Mouse (Mus musculus): Measurements from ENCODE around the gene Gm5460. TPM values are rescaled to one million over a fixed set of nuclear protein-coding genes. Genes with fewer than 3 reads are reported as not detected.

Gene Gm5460
- polyA plus RNA-seq, 1 experiment from 2014 or later = not detected

DNA sequence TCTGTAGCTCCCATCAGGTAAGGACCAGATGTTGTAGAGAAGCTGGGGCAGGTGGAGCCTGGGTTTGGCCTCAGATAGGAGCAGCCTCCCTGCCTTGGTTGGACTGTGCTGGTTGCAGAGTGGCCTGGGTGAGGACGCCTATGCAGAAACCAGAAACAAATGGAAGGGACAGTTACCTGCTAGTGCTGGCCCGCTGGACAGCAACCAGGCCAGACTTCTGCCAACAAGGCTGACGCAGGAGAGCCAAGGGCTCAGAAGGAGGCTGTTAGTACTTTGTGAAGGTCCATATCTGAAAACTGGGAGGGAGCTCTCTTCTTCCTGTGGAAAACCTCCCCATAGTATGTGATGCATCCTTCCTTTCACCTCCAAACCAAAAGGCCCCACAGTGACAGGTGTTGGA, 26.8 kb downstream of the Gm5460 start:
- H3K4me2 ChIP-seq = no peak overlapping the region
- H3K4me1 ChIP-seq (replicated peaks; ENCODE audit: control insufficient read depth, insufficient read depth, low read length) = no peaks in the 10 kb centered on the region
- H3K4me3 ChIP-seq (ENCODE audit: low read depth, low read length) = no peak overlapping the region
- no peaks in the 10 kb centered on the region for H3K36me3 ChIP-seq (ENCODE audit: control insufficient read depth, insufficient read depth, low read length)
- no peaks in the 10 kb centered on the region for H3K27me3 ChIP-seq (replicated peaks; ENCODE audit: control insufficient read depth, insufficient read depth, low read length)
- H3K27ac ChIP-seq (ENCODE audit: low read depth, low read length) = no peak overlapping the region
- no peak overlapping the region for H3K9ac ChIP-seq (ENCODE audit: low read depth, low read length)
- ATAC-seq (replicated peaks; ENCODE audit: low FRiP score) (no peak), DNase-seq (ENCODE audit: low spot score) (no peak)
- 56% methylated on average over 3 of the region's 3 CpGs for WGBS
- H3K9me3 ChIP-seq (ENCODE audit: control insufficient read depth, low read length) = no peaks in the 10 kb centered on the region

DNA sequence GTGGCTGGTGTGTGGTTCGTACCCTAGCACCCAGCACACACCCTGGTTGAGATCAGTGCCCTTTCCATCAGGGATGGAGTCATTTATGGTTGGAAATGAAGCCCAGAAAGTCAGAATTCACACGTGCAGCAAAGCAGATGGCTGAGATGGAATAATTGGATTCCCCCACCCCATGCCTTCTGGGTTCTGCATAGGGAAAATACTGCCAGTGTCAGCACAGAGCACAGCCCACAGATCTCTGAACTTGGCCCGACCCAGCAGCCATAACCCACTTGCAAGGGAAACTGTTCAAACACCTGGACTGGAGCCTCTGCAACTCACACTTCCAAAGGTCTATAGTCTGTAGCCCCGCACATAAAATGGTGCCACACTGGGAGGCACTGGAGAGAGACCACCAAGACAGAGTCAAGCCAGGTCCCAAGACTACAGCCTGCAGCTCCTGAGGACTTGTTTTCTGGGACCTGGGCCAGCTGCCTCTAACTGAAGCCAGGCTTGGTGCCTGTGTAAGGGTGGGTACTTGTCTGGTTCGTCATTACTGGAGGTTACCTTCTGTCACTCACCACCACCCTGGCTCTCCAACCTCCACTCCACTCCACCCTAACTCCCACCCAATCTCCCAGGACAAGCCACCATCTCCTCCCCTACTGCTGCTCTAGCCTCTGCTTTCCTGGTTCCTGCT, 33.7 kb downstream of the Gm5460 start:
- no peak for DNase-seq (ENCODE audit: low spot score)
- no peak for ATAC-seq (replicated peaks; ENCODE audit: low FRiP score)
- WGBS = 64% methylated on average over 5 of the region's 5 CpGs

DNA sequence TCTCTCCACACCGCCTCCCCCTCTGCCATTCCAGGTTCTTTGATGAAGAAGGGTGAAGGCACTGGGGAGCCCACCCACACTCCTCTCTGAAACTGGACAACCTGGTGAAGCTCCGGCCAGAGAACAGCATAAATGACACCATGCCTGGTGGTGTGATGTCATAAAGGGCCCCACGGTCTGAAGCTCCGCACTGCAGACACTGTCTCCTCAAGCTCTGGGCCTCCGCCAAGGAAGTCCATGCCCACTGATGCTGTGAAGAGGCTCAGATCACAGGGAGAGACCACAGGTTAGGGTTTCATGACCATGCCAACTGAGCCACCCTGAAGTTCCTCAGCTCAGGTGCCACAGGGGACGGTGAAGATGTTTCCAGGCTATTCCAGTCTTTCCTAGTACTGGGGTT, 36.0 kb downstream of the Gm5460 start, which contains the start of gene Antxrl:
TSS of gene Antxrl (plus strand) at position 192 of the 400 bp plus-strand sequence.
- no peak within 1 kb of the TSS for H3K9ac ChIP-seq (ENCODE audit: low read depth, low read length)
- H3K27me3 ChIP-seq (replicated peaks; ENCODE audit: control insufficient read depth, insufficient read depth, low read length) = no peaks in the 10 kb centered on the region

More for the DNA sequence above, 33.7 kb downstream of the Gm5460 start:
- H3K4me1 ChIP-seq (replicated peaks; ENCODE audit: control insufficient read depth, insufficient read depth, low read length) = no peaks in the 10 kb centered on the region
- H3K4me2 ChIP-seq = no peak overlapping the region
- H3K36me3 ChIP-seq (ENCODE audit: control insufficient read depth, insufficient read depth, low read length) = no peaks in the 10 kb centered on the region
- no peak overlapping the region for H3K9ac ChIP-seq (ENCODE audit: low read depth, low read length)
- H3K27ac ChIP-seq (ENCODE audit: low read depth, low read length) = no peak overlapping the region
- H3K9me3 ChIP-seq (ENCODE audit: control insufficient read depth, low read length) = no peaks in the 10 kb centered on the region
- no peak overlapping the region for H3K4me3 ChIP-seq (ENCODE audit: low read depth, low read length)
- no peaks in the 10 kb centered on the region for H3K27me3 ChIP-seq (replicated peaks; ENCODE audit: control insufficient read depth, insufficient read depth, low read length)

DNA sequence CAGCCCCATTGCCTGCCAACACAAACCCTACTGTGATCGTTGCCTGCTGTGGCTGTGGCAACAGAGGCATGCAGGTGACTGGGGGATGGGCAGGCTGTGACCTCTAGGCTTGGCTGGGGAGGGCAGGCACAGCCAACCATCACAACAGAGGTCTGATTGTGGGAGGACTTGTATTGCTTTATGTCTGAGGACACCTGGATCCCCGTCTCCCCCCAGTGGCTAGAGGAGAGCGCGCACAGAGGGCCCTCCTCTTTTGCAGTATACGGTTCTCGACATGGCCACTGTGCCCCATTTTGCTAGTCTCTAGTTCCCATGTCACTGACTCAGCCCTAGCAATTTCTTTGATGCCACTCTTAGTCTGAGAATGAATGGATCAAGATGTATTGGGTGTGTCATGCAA, 55.1 kb downstream of the Gm5460 start:
- no peak overlapping the region for H3K9ac ChIP-seq (ENCODE audit: low read depth, low read length)
- H3K9me3 ChIP-seq (ENCODE audit: control insufficient read depth, low read length) = no peaks in the 10 kb centered on the region
- WGBS = 61% methylated on average over 6 of the region's 6 CpGs
- H3K4me1 ChIP-seq (replicated peaks; ENCODE audit: control insufficient read depth, insufficient read depth, low read length) = no peaks in the 10 kb centered on the region
- DNase-seq (ENCODE audit: low spot score) (no peak), ATAC-seq (replicated peaks; ENCODE audit: low FRiP score) (no peak)
- H3K27ac ChIP-seq (ENCODE audit: low read depth, low read length) = no peak overlapping the region
- no peak overlapping the region for H3K4me3 ChIP-seq (ENCODE audit: low read depth, low read length)
- H3K27me3 ChIP-seq (replicated peaks; ENCODE audit: control insufficient read depth, insufficient read depth, low read length) = no peaks in the 10 kb centered on the region
- no peaks in the 10 kb centered on the region for H3K36me3 ChIP-seq (ENCODE audit: control insufficient read depth, insufficient read depth, low read length)
- H3K4me2 ChIP-seq = no peak overlapping the region

More for the DNA sequence above, 36.0 kb downstream of the Gm5460 start, which contains the start of gene Antxrl:
- no peak within 1 kb of the TSS for H3K4me2 ChIP-seq
- DNase-seq (ENCODE audit: low spot score) (no peak), ATAC-seq (replicated peaks; ENCODE audit: low FRiP score) (no peak)
- H3K36me3 ChIP-seq (ENCODE audit: control insufficient read depth, insufficient read depth, low read length) = no peaks in the 10 kb centered on the region
- H3K27ac ChIP-seq (ENCODE audit: low read depth, low read length) = no peak within 1 kb of the TSS
- H3K4me1 ChIP-seq (replicated peaks; ENCODE audit: control insufficient read depth, insufficient read depth, low read length) = no peaks in the 10 kb centered on the region
- H3K9me3 ChIP-seq (ENCODE audit: control insufficient read depth, low read length) = no peaks in the 10 kb centered on the region
- no peak within 1 kb of the TSS for H3K4me3 ChIP-seq (ENCODE audit: low read depth, low read length)
- WGBS = 86% methylated on average over 6 of the region's 6 CpGs

DNA sequence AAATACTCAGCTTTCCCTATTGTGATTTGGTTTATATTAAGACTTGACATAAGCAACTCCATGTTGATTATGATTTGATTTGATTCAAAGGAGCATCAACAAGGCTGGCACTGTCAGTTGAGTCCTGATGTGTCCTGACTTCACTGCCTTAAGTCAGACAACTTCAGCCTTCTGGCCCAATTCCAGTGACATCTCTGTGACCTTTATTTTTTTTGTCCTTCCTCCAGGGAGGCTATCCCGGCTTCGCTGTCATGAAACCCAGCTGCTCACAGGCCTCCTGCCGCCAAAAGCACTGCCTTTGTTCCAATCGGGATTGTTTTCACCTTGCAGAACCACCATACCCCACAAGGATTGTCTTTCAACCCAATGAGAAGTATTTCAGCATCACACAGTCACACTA, 58.8 kb downstream of the Gm5460 start:
- WGBS = 54% methylated on average over 4 of the region's 4 CpGs
- no peak for DNase-seq (ENCODE audit: low spot score)
- Histone ChIP-seq H3K36me3 (ENCODE audit: control insufficient read depth, insufficient read depth, low read length) (no peaks in the 10 kb centered on the region), H3K9ac (ENCODE audit: low read depth, low read length) (no peak overlapping the region), H3K4me2 (no peak overlapping the region), H3K27ac (ENCODE audit: low read depth, low read length) (no peak overlapping the region), H3K4me3 (ENCODE audit: low read depth, low read length) (no peak overlapping the region), H3K27me3 (replicated peaks; ENCODE audit: control insufficient read depth, insufficient read depth, low read length) (no peaks in the 10 kb centered on the region), H3K9me3 (ENCODE audit: control insufficient read depth, low read length) (no peaks in the 10 kb centered on the region), H3K4me1 (replicated peaks; ENCODE audit: control insufficient read depth, insufficient read depth, low read length) (no peaks in the 10 kb centered on the region)
- ATAC-seq (replicated peaks; ENCODE audit: low FRiP score) = no peak

DNA sequence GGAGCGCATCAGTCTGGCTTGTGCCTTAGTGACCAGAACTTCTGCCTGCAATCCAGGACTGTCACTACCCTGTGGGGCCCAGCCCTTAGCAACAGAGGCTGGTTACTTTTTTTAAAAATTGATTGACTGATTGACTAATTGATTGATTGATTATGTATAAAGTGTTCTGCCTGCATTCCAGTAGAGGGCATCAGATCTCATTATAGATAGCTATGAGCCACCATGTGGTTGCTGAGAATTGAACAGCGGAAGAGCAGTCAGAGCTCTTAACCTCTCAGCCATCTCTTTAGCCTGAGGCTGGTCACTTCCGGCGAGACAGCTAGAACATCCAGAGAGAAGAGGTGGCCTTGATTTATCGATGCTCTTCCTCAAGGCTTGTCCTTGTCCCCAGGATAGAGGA, 60.7 kb downstream of the Gm5460 start:
- ATAC-seq (replicated peaks; ENCODE audit: low FRiP score) (no peak), DNase-seq (ENCODE audit: low spot score) (no peak)
- 60% methylated on average over 5 of the region's 5 CpGs for WGBS
- H3K9me3 ChIP-seq (ENCODE audit: control insufficient read depth, low read length) = no peaks in the 10 kb centered on the region
- H3K27ac ChIP-seq (ENCODE audit: low read depth, low read length) = no peak overlapping the region
- H3K4me3 ChIP-seq (ENCODE audit: low read depth, low read length) = no peak overlapping the region
- H3K4me2 ChIP-seq = no peak overlapping the region
- H3K9ac ChIP-seq (ENCODE audit: low read depth, low read length) = no peak overlapping the region
- no peaks in the 10 kb centered on the region for H3K4me1 ChIP-seq (replicated peaks; ENCODE audit: control insufficient read depth, insufficient read depth, low read length)
- H3K27me3 ChIP-seq (replicated peaks; ENCODE audit: control insufficient read depth, insufficient read depth, low read length) = no peaks in the 10 kb centered on the region
- H3K36me3 ChIP-seq (ENCODE audit: control insufficient read depth, insufficient read depth, low read length) = no peaks in the 10 kb centered on the region

DNA sequence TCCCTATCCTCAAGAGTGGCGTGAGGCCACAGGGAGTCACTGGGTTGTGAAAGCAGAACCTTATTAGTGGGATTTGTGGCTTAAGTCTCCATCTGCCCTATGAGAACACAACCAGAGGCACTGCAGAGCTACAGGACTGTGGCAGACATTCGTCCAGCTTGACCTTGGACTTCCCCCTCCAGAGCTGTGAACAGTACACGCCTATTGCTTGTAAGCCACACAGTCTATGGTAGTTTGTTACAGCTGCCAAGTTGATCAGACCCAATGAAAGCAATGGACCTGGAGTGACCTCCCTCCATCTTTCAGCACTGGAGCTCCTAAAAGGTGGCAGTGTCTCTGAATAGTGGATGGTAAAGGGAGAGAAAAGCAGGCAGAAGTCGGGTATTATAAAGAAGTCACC, 61.7 kb downstream of the Gm5460 start:
- ATAC-seq (replicated peaks; ENCODE audit: low FRiP score) = no peak
- Histone ChIP-seq H3K36me3 (ENCODE audit: control insufficient read depth, insufficient read depth, low read length) (no peaks in the 10 kb centered on the region), H3K4me2 (no peak overlapping the region), H3K27ac (ENCODE audit: low read depth, low read length) (no peak overlapping the region), H3K9me3 (ENCODE audit: control insufficient read depth, low read length) (no peaks in the 10 kb centered on the region), H3K4me1 (replicated peaks; ENCODE audit: control insufficient read depth, insufficient read depth, low read length) (no peaks in the 10 kb centered on the region), H3K4me3 (ENCODE audit: low read depth, low read length) (no peak overlapping the region), H3K9ac (ENCODE audit: low read depth, low read length) (no peak overlapping the region), H3K27me3 (replicated peaks; ENCODE audit: control insufficient read depth, insufficient read depth, low read length) (no peaks in the 10 kb centered on the region)
- no peak for DNase-seq (ENCODE audit: low spot score)
- 61% methylated on average over 4 of the region's 4 CpGs for WGBS

DNA sequence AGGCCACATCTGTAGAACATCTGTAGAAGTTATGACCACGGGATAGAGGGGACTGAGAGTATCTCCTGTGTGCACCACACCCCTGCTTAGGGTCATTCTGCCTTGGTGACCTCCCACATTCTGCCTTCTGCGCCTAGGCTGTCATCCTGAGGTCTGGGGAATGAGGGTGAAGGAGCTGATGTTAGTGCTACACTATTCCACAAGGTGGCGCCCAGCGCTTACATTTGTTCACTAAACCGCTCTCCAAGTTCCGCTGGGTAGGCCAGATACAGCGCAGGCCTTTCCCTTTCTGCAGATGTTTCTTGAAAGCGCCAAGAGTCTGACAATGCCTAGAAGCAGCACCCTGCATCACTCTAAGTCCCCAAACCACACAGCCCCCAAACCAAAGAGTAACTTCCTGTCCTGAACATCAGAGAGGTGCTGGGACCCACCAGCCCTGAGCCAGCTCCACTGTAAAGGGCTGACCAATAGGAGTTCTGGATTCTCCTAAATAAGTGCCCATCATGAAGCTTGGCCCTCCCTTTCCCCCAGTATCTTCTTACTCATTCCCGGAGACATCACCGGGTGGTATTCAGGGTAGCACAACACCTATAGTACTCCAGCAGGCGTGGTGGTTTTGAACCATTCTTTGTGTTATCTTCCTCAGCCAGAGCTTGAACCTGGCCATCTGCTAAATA, 63.9 kb downstream of the Gm5460 start:
- H3K4me2 ChIP-seq = no peak overlapping the region
- no peak overlapping the region for H3K4me3 ChIP-seq (ENCODE audit: low read depth, low read length)
- ATAC-seq (replicated peaks; ENCODE audit: low FRiP score) = peak; percentile 41; the same call in 1 of the 2 replicates
- 11% methylated on average over 11 of the region's 11 CpGs for WGBS
- H3K9me3 ChIP-seq (ENCODE audit: control insufficient read depth, low read length) = no peaks in the 10 kb centered on the region
- H3K27ac ChIP-seq (ENCODE audit: low read depth, low read length) = no peak overlapping the region
- DNase-seq (ENCODE audit: low spot score) = peak; percentile 68
- no peaks in the 10 kb centered on the region for H3K4me1 ChIP-seq (replicated peaks; ENCODE audit: control insufficient read depth, insufficient read depth, low read length)
- no peak overlapping the region for H3K9ac ChIP-seq (ENCODE audit: low read depth, low read length)
- no peaks in the 10 kb centered on the region for H3K27me3 ChIP-seq (replicated peaks; ENCODE audit: control insufficient read depth, insufficient read depth, low read length)
- H3K36me3 ChIP-seq (ENCODE audit: control insufficient read depth, insufficient read depth, low read length) = no peaks in the 10 kb centered on the region

DNA sequence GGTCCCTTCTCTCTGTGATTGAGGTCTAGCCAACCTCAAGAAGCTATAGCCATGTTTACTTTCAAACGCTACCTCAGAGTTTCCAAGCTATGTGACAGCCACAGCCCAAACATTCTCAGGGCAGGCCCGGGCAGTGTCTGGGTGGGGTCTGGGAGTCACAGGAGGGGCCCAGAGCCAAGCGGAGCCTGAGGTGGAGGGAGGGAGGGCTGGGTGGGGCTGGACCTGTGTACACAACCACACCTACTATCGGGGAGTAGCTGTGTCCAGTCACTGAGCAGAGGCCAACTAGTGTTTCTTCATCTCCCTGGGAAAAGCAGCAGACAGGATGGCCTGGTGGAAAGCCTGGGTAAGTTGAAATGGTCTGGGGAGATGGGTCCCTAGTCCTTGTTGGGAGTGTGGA, 69.2 kb downstream of the Gm5460 start, which contains the start of gene Anxa8:
TSS of gene Anxa8 (plus strand) at position 251 of the 400 bp plus-strand sequence.
- no peak within 1 kb of the TSS for H3K27ac ChIP-seq (ENCODE audit: low read depth, low read length)
- no peaks in the 10 kb centered on the region for H3K4me1 ChIP-seq (replicated peaks; ENCODE audit: control insufficient read depth, insufficient read depth, low read length)
- DNase-seq (ENCODE audit: low spot score) (no peak), ATAC-seq (replicated peaks; ENCODE audit: low FRiP score) (no peak)
- H3K36me3 ChIP-seq (ENCODE audit: control insufficient read depth, insufficient read depth, low read length) = no peaks in the 10 kb centered on the region
- no peaks in the 10 kb centered on the region for H3K9me3 ChIP-seq (ENCODE audit: control insufficient read depth, low read length)
- 34% methylated on average over 4 of the region's 4 CpGs for WGBS
- no peaks in the 10 kb centered on the region for H3K27me3 ChIP-seq (replicated peaks; ENCODE audit: control insufficient read depth, insufficient read depth, low read length)
- H3K9ac ChIP-seq (ENCODE audit: low read depth, low read length) = no peak within 1 kb of the TSS
- H3K4me3 ChIP-seq (ENCODE audit: low read depth, low read length) = no peak within 1 kb of the TSS
- no peak within 1 kb of the TSS for H3K4me2 ChIP-seq

All from liver, embryonic 11.5 days (tissue).